Mouse (Mus musculus) midbrain, embryonic 12.5 days (tissue): ENCODE measurements around the gene 1700015F17Rik. TPM values are rescaled to one million over a fixed set of nuclear protein-coding genes. Genes with fewer than 3 reads are reported as not detected.

ENCODE experiments used
- ATAC-seq: fragments of 200-750 bp; cut with Nextera tagmentation; 2 replicates; pipeline ENCODE4 v1.8.0; 2017; ENCODE audit warnings: low read depth, moderate TSS enrichment, moderate library complexity; ENCODE audit not compliant: low FRiP score
- H3K27ac ChIP-seq: fragments of 300-500 bp; sonication (generic); replicated peaks from 2 replicates; pipeline ENCODE4 v1.5.1; 2016; ENCODE audit warnings: mild to moderate bottlenecking
- H3K27me3 ChIP-seq: fragments of 300-500 bp; sonication (generic); 2 replicates; pipeline ENCODE4 v1.6.1; 2016; ENCODE audit warnings: mild to moderate bottlenecking
- H3K36me3 ChIP-seq: fragments of 300-500 bp; sonication (generic); 2 replicates; pipeline ENCODE4 v1.6.1; 2016
- H3K4me1 ChIP-seq: fragments of 300-500 bp; sonication (generic); 2 replicates; pipeline ENCODE4 v1.6.1; 2016
- H3K4me2 ChIP-seq: fragments of 300-500 bp; sonication (generic); replicated peaks from 2 replicates; pipeline ENCODE4 v1.6.1; 2016; ENCODE audit warnings: mild to moderate bottlenecking, moderate library complexity
- H3K4me3 ChIP-seq: fragments of 300-500 bp; sonication (generic); 2 replicates; pipeline ENCODE4 v1.5.1; 2016; ENCODE audit warnings: mild to moderate bottlenecking
- H3K9ac ChIP-seq: fragments of 300-500 bp; sonication (generic); replicated peaks from 2 replicates; pipeline ENCODE4 v1.6.1; 2016; ENCODE audit warnings: mild to moderate bottlenecking, moderate library complexity
- H3K9me3 ChIP-seq: fragments of 300-500 bp; sonication (generic); 2 replicates; pipeline ENCODE4 v1.6.1; 2016; ENCODE audit warnings: mild to moderate bottlenecking
- WGBS: fragments of 180-500 bp; shearing (Covaris S2); methylation state at CpG from one replicate; pipeline ENCODE4 v1.1.7; 2016; 5-methylcytosine and 5-hydroxymethylcytosine counted together
- polyA plus RNA-seq: library from polyadenylated mRNA; unstranded; fragments of >200 nt; fragmentation: Nextera tagmentation; extraction: Ambion mirVana; gene quantifications from 2 replicates; pipeline ENCODE4 v1.2.1, GENCODE M21; 2016

The 1700015F17Rik gene
- polyA plus RNA-seq, 1 experiment from 2014 or later, result not detected

- no peak overlapping the region for H3K9ac ChIP-seq
- no peak overlapping the region for H3K4me3 ChIP-seq
- H3K27me3 ChIP-seq, result peaks cover 5% of the 10 kb centered on the region; the same call in 1 of the 2 replicates
- H3K36me3 ChIP-seq, result no peaks in the 10 kb centered on the region
- H3K4me1 ChIP-seq, result no peaks in the 10 kb centered on the region
- no peak overlapping the region for H3K27ac ChIP-seq
- H3K9me3 ChIP-seq, result no peaks in the 10 kb centered on the region
- H3K4me2 ChIP-seq, result no peak overlapping the region
- ATAC-seq, result no peak
- 52% methylated on average over 3 of the region's 3 CpGs for WGBS
Observed at GRCm38 (mm10) chr5:5496393-5496792, 17.4 kb upstream of the 1700015F17Rik start.

GRCm38 (mm10) chr5:5495042-5495441 is 16.1 kb upstream of the 1700015F17Rik start:
- Histone ChIP-seq H3K27me3 (peaks cover 5% of the 10 kb centered on the region; the same call in 1 of the 2 replicates), H3K4me1 (no peaks in the 10 kb centered on the region), H3K36me3 (no peaks in the 10 kb centered on the region), H3K27ac (no peak overlapping the region), H3K9ac (no peak overlapping the region), H3K9me3 (no peaks in the 10 kb centered on the region), H3K4me2 (no peak overlapping the region), H3K4me3 (no peak overlapping the region)
- 86% methylated on average over 4 of the region's 4 CpGs for WGBS
- peak; percentile 50 for ATAC-seq

- Histone ChIP-seq H3K4me1 (no peaks in the 10 kb centered on the region), H3K4me2 (no peak overlapping the region), H3K36me3 (no peaks in the 10 kb centered on the region), H3K27ac (no peak overlapping the region), H3K4me3 (no peak overlapping the region), H3K27me3 (peaks cover 5% of the 10 kb centered on the region; the same call in 1 of the 2 replicates), H3K9ac (no peak overlapping the region), H3K9me3 (no peaks in the 10 kb centered on the region)
- WGBS, result 41% methylated on average over 16 of the region's 16 CpGs
- ATAC-seq, result peak; percentile 70
Observed at GRCm38 (mm10) chr5:5494269-5495005, 15.5 kb upstream of the 1700015F17Rik start.

- H3K4me3 ChIP-seq, result no peak overlapping the region
- no peak for ATAC-seq
- WGBS, result 90% methylated on average over 4 of the region's 4 CpGs
Observed at GRCm38 (mm10) chr5:5492163-5492562, 13.2 kb upstream of the 1700015F17Rik start.

DNA sequence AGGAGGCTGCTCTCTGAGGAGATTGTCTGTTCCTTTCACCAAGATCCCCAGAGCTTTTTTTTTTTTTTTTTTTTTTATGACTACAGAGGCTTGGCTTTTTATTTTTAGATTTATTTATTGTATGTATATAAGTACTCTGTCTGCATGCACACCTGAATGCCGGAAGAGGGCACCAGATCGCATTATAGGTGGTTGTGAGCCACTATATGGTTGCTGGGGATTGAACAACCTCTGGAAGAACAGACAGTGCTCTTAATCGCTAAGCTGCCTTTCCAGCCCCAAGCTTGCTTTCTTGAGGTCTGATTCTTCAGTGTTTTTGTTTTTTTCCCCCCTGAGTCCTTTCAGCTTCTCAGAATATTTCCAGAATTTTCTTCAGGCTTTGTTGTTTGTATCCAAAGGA is 7.1 kb upstream of the 1700015F17Rik start:
- no peak for ATAC-seq
- Histone ChIP-seq H3K4me1 (no peaks in the 10 kb centered on the region), H3K9ac (no peak overlapping the region), H3K27ac (no peak overlapping the region), H3K27me3 (no peaks in the 10 kb centered on the region), H3K4me2 (no peak overlapping the region), H3K9me3 (no peaks in the 10 kb centered on the region), H3K4me3 (no peak overlapping the region), H3K36me3 (no peaks in the 10 kb centered on the region)
- 38% methylated on average over 3 of the region's 3 CpGs for WGBS

More at GRCm38 (mm10) chr5:5492163-5492562, 13.2 kb upstream of the 1700015F17Rik start:
- no peak overlapping the region for H3K4me2 ChIP-seq
- no peaks in the 10 kb centered on the region for H3K36me3 ChIP-seq
- H3K27ac ChIP-seq, result no peak overlapping the region
- H3K9me3 ChIP-seq, result no peaks in the 10 kb centered on the region
- H3K27me3 ChIP-seq, result peaks cover 5% of the 10 kb centered on the region; the same call in 1 of the 2 replicates
- H3K4me1 ChIP-seq, result no peaks in the 10 kb centered on the region
- no peak overlapping the region for H3K9ac ChIP-seq

DNA sequence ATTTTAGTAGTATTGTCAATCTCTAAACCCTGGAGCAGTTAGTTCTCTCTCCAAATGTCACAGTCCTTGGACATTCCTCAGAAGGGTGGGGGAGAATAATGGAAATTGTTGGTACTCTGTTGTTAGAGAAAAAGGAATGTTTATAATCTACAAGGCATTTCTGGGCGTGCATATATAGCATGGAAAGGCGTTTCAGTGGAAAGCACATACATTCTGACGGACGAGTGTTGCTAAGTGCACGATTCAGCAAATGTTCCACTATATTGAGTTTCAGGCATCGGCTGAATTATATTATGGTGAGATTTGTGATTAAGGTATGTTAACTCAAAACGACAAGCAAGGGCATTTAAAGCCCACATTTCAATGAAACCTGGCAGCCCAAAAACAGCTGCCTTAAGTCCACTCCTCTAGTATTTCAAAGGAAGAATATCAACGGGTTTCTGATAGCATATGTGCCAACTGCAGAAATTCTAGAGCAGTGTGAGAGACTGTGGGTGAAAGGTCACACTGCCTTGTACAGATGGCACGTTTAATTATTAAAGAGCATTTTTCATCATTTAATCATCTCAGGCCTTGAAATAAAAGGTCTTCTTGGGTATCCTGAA is 4.4 kb upstream of the 1700015F17Rik start:
- no peaks in the 10 kb centered on the region for H3K9me3 ChIP-seq
- WGBS, result 79% methylated on average over 9 of the region's 9 CpGs
- H3K36me3 ChIP-seq, result no peaks in the 10 kb centered on the region
- no peak for ATAC-seq
- H3K4me3 ChIP-seq, result no peak overlapping the region
- H3K4me2 ChIP-seq, result no peak overlapping the region
- H3K9ac ChIP-seq, result no peak overlapping the region
- H3K27me3 ChIP-seq, result no peaks in the 10 kb centered on the region
- H3K27ac ChIP-seq, result no peak overlapping the region
- H3K4me1 ChIP-seq, result no peaks in the 10 kb centered on the region

GRCm38 (mm10) chr5:5481662-5482061 is 2.7 kb upstream of the 1700015F17Rik start:
- H3K36me3 ChIP-seq, result no peaks in the 10 kb centered on the region
- peak; percentile 44 for ATAC-seq
- H3K9ac ChIP-seq, result no peak overlapping the region
- H3K4me1 ChIP-seq, result no peaks in the 10 kb centered on the region
- 4% methylated on average over 1 of the region's 1 CpGs for WGBS
- H3K9me3 ChIP-seq, result no peaks in the 10 kb centered on the region
- H3K27me3 ChIP-seq, result no peaks in the 10 kb centered on the region
- H3K27ac ChIP-seq, result no peak overlapping the region
- H3K4me3 ChIP-seq, result no peak overlapping the region
- H3K4me2 ChIP-seq, result no peak overlapping the region

GRCm38 (mm10) chr5:5476133-5476532 is 2.8 kb downstream of the 1700015F17Rik start:
- no peaks in the 10 kb centered on the region for H3K36me3 ChIP-seq
- H3K27me3 ChIP-seq, result no peaks in the 10 kb centered on the region
- H3K9me3 ChIP-seq, result no peaks in the 10 kb centered on the region
- H3K4me2 ChIP-seq, result no peak overlapping the region
- H3K27ac ChIP-seq, result no peak overlapping the region
- no peak for ATAC-seq
- H3K4me3 ChIP-seq, result no peak overlapping the region
- 89% methylated on average over 4 of the region's 4 CpGs for WGBS
- H3K9ac ChIP-seq, result no peak overlapping the region
- H3K4me1 ChIP-seq, result no peaks in the 10 kb centered on the region

DNA sequence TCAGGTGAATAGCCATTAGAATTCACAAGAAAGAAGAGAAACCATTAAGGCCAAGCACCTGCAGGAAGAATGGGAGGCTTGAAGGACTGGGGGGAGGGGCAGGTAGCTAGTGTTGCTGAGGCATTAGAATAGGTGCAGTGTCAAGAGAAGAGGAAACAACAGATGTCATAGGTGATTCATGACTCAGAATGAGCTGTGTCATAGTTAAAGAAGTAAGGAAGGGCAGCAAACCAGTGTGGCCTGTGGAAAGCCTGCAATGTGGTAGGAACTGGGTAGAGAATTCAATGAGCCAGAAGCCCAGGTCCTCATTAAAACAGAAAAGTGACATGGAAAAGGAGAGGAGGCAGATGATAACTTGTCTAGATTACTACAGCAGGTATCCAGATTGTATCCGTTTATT is 13.7 kb downstream of the 1700015F17Rik start:
- WGBS, result 90% methylated on average over 1 of the region's 1 CpGs

DNA sequence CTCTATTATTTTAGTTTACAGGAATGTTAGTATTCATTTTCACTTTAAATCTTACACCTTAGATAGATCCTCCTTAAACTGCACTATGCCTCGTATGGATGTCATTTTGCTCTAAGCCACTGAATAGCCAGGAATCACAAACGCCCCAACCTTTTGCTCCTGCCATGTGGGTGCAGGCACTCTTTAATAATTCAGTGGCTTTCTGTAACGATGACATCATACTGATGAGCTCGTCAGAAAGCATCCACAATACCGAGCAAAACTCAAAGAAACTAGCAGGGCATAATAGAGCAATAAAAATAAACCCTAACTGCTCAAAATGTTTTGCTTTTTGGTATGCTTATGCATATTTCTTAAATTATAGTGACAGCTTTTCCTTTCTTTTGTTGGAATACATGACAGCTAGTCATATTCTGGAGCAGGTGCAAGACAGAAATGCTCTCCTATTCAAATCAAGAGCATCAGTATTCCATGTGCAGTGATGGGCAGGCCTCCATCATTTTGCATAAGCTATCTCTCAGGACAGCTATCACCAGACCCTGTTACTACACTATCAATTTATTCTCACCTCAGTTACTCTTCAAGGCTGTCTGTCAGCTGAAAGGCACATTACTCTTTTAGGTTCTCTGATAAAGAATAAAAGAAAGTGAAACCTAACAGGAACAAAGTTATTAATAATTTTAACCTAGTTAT is 47.1 kb downstream of the 1700015F17Rik start:
- Histone ChIP-seq H3K4me1 (no peaks in the 10 kb centered on the region), H3K9me3 (no peaks in the 10 kb centered on the region), H3K4me3 (no peak overlapping the region), H3K27me3 (no peaks in the 10 kb centered on the region), H3K4me2 (no peak overlapping the region), H3K9ac (no peak overlapping the region), H3K36me3 (no peaks in the 10 kb centered on the region), H3K27ac (no peak overlapping the region)
- 50% methylated on average over 5 of the region's 5 CpGs for WGBS
- ATAC-seq, result peak; percentile 77

More for the DNA sequence above, 13.7 kb downstream of the 1700015F17Rik start:
- H3K4me2 ChIP-seq, result no peak overlapping the region
- no peak overlapping the region for H3K27ac ChIP-seq
- no peaks in the 10 kb centered on the region for H3K27me3 ChIP-seq
- no peaks in the 10 kb centered on the region for H3K36me3 ChIP-seq
- H3K4me1 ChIP-seq, result no peaks in the 10 kb centered on the region
- no peaks in the 10 kb centered on the region for H3K9me3 ChIP-seq
- H3K9ac ChIP-seq, result no peak overlapping the region
- ATAC-seq, result no peak
- H3K4me3 ChIP-seq, result no peak overlapping the region

DNA sequence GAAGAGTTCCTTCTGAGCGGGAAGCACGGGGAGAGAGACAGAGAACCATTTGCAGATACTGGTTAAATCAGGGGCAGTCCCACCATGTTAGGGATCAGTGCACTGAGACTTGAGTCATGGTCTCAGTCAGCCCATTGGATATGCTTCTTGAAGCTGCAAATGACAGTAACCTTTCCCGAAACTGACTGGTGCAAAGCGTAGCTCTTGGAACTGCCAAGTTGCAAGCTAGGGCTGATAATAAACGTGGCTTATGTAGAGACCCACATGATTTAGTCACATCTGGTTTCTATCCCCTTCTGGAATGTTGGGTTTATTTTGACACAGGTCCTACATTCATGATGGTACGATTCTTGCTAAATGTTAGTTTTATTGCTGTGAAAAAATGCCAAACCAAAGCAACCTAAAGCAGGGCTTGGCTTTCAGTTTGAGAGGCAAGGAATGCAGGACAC is 55.2 kb downstream of the 1700015F17Rik start:
- ATAC-seq, result no peak
- 77% methylated on average over 6 of the region's 6 CpGs for WGBS

DNA sequence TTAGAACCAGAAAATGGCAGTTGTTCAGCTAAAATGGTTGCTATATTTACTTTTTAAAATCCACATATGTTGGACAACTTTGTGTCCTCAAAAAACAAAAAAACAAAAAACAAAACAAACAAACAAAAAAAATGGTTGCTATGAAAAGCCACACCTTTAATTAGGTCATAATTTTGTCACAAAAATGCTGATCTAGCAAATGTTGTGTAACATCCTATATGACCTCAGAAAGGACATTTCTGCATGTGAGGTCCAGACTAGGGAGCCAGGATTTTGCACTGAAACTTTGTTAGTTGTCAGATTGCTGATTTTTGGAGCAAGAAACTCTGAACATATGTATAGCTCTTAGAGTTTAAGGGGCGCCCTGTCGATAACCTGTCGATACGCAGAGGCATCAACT is 55.9 kb downstream of the 1700015F17Rik start:
- Histone ChIP-seq H3K4me2 (no peak overlapping the region), H3K4me3 (no peak overlapping the region), H3K27me3 (no peaks in the 10 kb centered on the region), H3K27ac (no peak overlapping the region), H3K9me3 (no peaks in the 10 kb centered on the region), H3K9ac (no peak overlapping the region), H3K4me1 (no peaks in the 10 kb centered on the region), H3K36me3 (no peaks in the 10 kb centered on the region)
- WGBS, result 96% methylated on average over 4 of the region's 4 CpGs
- ATAC-seq, result no peak

More for the DNA sequence above, 55.2 kb downstream of the 1700015F17Rik start:
- no peaks in the 10 kb centered on the region for H3K9me3 ChIP-seq
- H3K27me3 ChIP-seq, result no peaks in the 10 kb centered on the region
- H3K4me3 ChIP-seq, result no peak overlapping the region
- no peaks in the 10 kb centered on the region for H3K4me1 ChIP-seq
- H3K9ac ChIP-seq, result no peak overlapping the region
- no peak overlapping the region for H3K27ac ChIP-seq
- H3K36me3 ChIP-seq, result no peaks in the 10 kb centered on the region
- no peak overlapping the region for H3K4me2 ChIP-seq
